8 mouse cellular contexts compared by ENCODE assay signal in the genomic region with DNA sequence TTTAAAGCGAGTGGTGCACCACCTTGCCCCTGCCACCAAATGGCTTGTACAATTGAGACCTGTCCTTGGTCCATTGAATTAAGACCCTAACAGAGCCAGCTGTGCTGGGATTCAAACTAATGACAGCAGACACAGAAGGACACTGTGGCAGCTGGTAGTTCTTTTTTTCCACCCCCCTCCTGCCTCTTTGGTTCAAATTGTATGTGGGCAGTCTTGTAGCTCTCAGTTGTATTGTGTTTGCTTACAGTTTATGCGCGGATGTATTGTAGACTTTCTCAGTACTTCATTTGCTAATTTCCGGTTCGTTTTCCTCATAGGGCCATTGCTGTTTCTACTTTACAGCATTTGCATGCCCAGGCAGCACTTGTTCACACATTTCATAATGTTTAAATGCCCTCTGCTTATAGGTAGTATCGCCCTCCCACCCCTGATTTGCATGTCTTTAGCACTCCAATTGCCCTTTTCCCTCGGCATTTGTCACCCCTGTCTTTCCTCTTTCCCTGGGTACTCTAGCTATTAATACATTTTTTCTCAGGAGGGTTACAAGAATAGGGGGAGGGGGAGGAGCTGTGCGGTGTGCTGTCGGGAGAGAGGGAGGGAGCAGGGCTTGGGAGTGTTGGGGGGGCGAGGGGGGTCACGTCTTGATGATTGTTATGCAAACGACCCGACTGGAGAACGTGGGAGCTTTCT. TPM values are rescaled to one million over a fixed set of nuclear protein-coding genes. Genes with fewer than 3 reads are reported as not detected.
A peak's percentile ranks its signal among the peaks of the same experiment; 100 is the strongest.
DNase-seq lines count a peak whose midpoint lies in the region; ATAC-seq and TF ChIP-seq lines count a peak whose summit lies in the region.

No protein-coding gene starts in this region.

- H3K9ac ChIP-seq in limb, embryonic 11.5 days (ENCODE audit: low read length): peak overlapping the region; percentile 86

- no peak overlapping the region for H3ac ChIP-seq in myocyte (ENCODE audit: control insufficient read depth, insufficient read length)

- H3K4me2 ChIP-seq in limb, embryonic 11.5 days (ENCODE audit: low read depth, severe bottlenecking): peak overlapping the region; percentile 88
- peak overlapping the region; percentile 74 for H3K4me2 ChIP-seq in myocyte (ENCODE audit: low read depth)

- peak overlapping the region; percentile 94 for H3K27ac ChIP-seq in heart, embryonic 10.5 days
- H3K27ac ChIP-seq in limb, embryonic 11.5 days (replicated peaks; ENCODE audit: low read depth, low read length): peak overlapping the region; percentile 91; the same call in 1 of the 2 replicates

- no peak for TF ChIP-seq POLR2A in myocyte (IDR thresholded peaks at IDR 0.05; ENCODE audit: insufficient read length, low read depth)

- DNase-seq in layer of hippocampus, adult 9-11 months: peak; percentile 8
- DNase-seq in layer of hippocampus, adult 8-10 months (ENCODE audit: low spot score in 2 of 2): no peak
- peak; percentile 75 for DNase-seq in heart, embryonic 10.5 days (ENCODE audit: low spot score)
- peak; percentile 43 for DNase-seq in limb, embryonic 11.5 days (ENCODE audit: low spot score)
- no peak for DNase-seq in gastrocnemius, adult 8-10 months (ENCODE audit: low spot score in 2 of 2)

- no peaks in the 10 kb centered on the region for H3K9me3 ChIP-seq in heart, embryonic 10.5 days
- H3K9me3 ChIP-seq in limb, embryonic 11.5 days (ENCODE audit: control insufficient read depth, low read length): no peaks in the 10 kb centered on the region

- H3K27me3 ChIP-seq in heart, embryonic 10.5 days (ENCODE audit: insufficient read depth, poor library complexity, severe bottlenecking): no peaks in the 10 kb centered on the region
- H3K27me3 ChIP-seq in limb, embryonic 11.5 days (ENCODE audit: control insufficient read depth, insufficient read depth, low read length): no peaks in the 10 kb centered on the region
- H3K27me3 ChIP-seq in myocyte (ENCODE audit: control insufficient read depth, insufficient read depth, insufficient read length): peaks cover 14% of the 10 kb centered on the region

- ATAC-seq in common myeloid progenitor, adult 5-6 weeks (replicated peaks; ENCODE audit: low read depth, poor library complexity, severe bottlenecking): peak; percentile 2; the same call in 1 of the 2 replicates
- no peak for ATAC-seq in limb, embryonic 11.5 days (ENCODE audit: insufficient number of reproducible peaks, low FRiP score, low TSS enrichment, low read depth)
- no peak for ATAC-seq in inflammation-experienced regulatory T-cells, adult 6 months

- under 1% methylated on average over 13 of the region's 14 CpGs for WGBS in heart, embryonic 10.5 days
- WGBS in limb, embryonic 11.5 days: 1% methylated on average over 14 of the region's 14 CpGs

- H3K79me2 ChIP-seq in myocyte (ENCODE audit: control insufficient read depth, insufficient read depth): no peaks in the 10 kb centered on the region

- H3K4me3 ChIP-seq in heart, embryonic 10.5 days: peak overlapping the region; percentile 80
- peak overlapping the region; percentile 54 for H3K4me3 ChIP-seq in limb, embryonic 11.5 days (ENCODE audit: low read depth, low read length)
- peak overlapping the region; percentile 17 for H3K4me3 ChIP-seq in myocyte

- H3K36me3 ChIP-seq in heart, embryonic 10.5 days: no peaks in the 10 kb centered on the region
- H3K36me3 ChIP-seq in limb, embryonic 11.5 days (ENCODE audit: control insufficient read depth, insufficient read depth, low read length): no peaks in the 10 kb centered on the region
- H3K36me3 ChIP-seq in myocyte (ENCODE audit: control insufficient read depth, insufficient read depth): no peaks in the 10 kb centered on the region

- H3K4me1 ChIP-seq in heart, embryonic 10.5 days: peaks cover 10% of the 10 kb centered on the region; the same call in 1 of the 2 replicates
- H3K4me1 ChIP-seq in limb, embryonic 11.5 days (ENCODE audit: control insufficient read depth, insufficient read depth, low read length): peaks cover 7% of the 10 kb centered on the region; the same call in 1 of the 2 replicates

TF ChIP-seq in myocyte, 11 proteins besides CTCF, POLR2A, EP300 and RAD21:
- no peak for TF ChIP-seq MAX (IDR thresholded peaks at IDR 0.05; ENCODE audit: low read depth)
- TF ChIP-seq TCF12 (IDR thresholded peaks at IDR 0.05; ENCODE audit: insufficient read depth, poor library complexity, severe bottlenecking): no peak
- no peak for TF ChIP-seq MYOG (IDR thresholded peaks at IDR 0.05; ENCODE audit: control insufficient read depth in 1 of 3, insufficient read depth in 1 of 3, insufficient read length in 2 of 3, low read depth in 2 of 3)
- TF ChIP-seq MYOD1 (IDR thresholded peaks at IDR 0.05; ENCODE audit: control insufficient read depth in 1 of 3, insufficient read length in 2 of 3, low read depth in 2 of 3): no peak
- TF ChIP-seq E2F4 (IDR thresholded peaks at IDR 0.05; ENCODE audit: insufficient read depth): no peak
- TF ChIP-seq SRF (IDR thresholded peaks at IDR 0.05; ENCODE audit: control insufficient read depth, insufficient read length, low read depth): no peak
- TF ChIP-seq REST (IDR thresholded peaks at IDR 0.05; ENCODE audit: insufficient read depth, insufficient read length): no peak
- no peak for TF ChIP-seq POLR2AphosphoS2 (IDR thresholded peaks at IDR 0.05; ENCODE audit: insufficient read length, low read depth)
- no peak for TF ChIP-seq CEBPB (IDR thresholded peaks at IDR 0.05; ENCODE audit: insufficient read depth, poor library complexity, severe bottlenecking)
- TF ChIP-seq USF1 (IDR thresholded peaks at IDR 0.05; ENCODE audit: low read depth): no peak
- TF ChIP-seq TCF3 (IDR thresholded peaks at IDR 0.05; ENCODE audit: insufficient read length, low read depth): no peak
TF ChIP-seq in myocyte: peak in this region for 0.

RNA-seq across cellular contexts. Expression of gene Cxxc4, which starts 2.5 kb away (rescaled TPM):
- total RNA-seq in layer of hippocampus, adult 8-10 months (2022): 10 to 100 TPM; 13.2 to 17.3 (median 15.0) TPM
- not detected in 2 replicates for total RNA-seq in common myeloid progenitor, adult 5-6 weeks (2017)
- polyA plus RNA-seq in heart, embryonic 10.5 days (2016; fragmentation: Nextera tagmentation; extraction: Ambion mirVana): 3.7 and 4.1 TPM in 2 replicates
- 7.9 and 9.1 TPM in 2 replicates for polyA plus RNA-seq in limb, embryonic 11.5 days (2014; fragmentation: Nextera tagmentation; extraction: Ambion mirVana)
- 0.01 TPM for polyA plus RNA-seq in myocyte (2012; fragmentation: generic; extraction: Trizol)
- under 1 TPM; 0.24 to 0.54 (median 0.36) TPM for total RNA-seq in gastrocnemius, adult 8-10 months (2022)
- polyA plus RNA-seq in inflammation-experienced regulatory T-cells, adult 6 months (2017; shearing (Covaris generic)): not detected

Comparison
In these comparisons a context has a peak if more than half of its experiments do, and no peak if none do; other contexts are left out.
1. DNase-seq: peak in layer of hippocampus, adult 9-11 months (single experiment), heart, embryonic 10.5 days (single experiment) and limb, embryonic 11.5 days (single experiment); none in layer of hippocampus, adult 8-10 months (0 of 2) and gastrocnemius, adult 8-10 months (0 of 2).
2. H3K4me3 ChIP-seq: peak in every context shown above with its lines; median percentile 80 in heart, embryonic 10.5 days; 54 in limb, embryonic 11.5 days; 17 in myocyte.